Mouse (Mus musculus) forebrain, postnatal 0 days (tissue): ENCODE data around the gene Mlxip. TPM values are rescaled to one million over a fixed set of nuclear protein-coding genes. Genes with fewer than 3 reads are reported as not detected.
A peak's percentile ranks its signal among the peaks of the same experiment; 100 is the strongest.

Source experiments
- ATAC-seq: fragments of 200-750 bp; cut with Nextera tagmentation; 2 replicates; pipeline ENCODE4 v1.8.0; 2017; ENCODE audit warnings: mild to moderate bottlenecking, moderate library complexity
- DNase-seq: peaks from one replicate; pipeline ENCODE4 v3.0.0-alpha.2; 2015
- H3K27ac ChIP-seq: fragments of 300-500 bp; sonication (generic); 2 replicates; pipeline ENCODE4 v1.5.1; 2014; ENCODE audit warnings: low read depth, mild to moderate bottlenecking, antibody characterized with exemption, low read length, moderate library complexity, mixed read lengths
- H3K27me3 ChIP-seq: fragments of 300-500 bp; sonication (generic); 2 replicates; pipeline ENCODE4 v1.6.1; 2014; ENCODE audit warnings: mild to moderate bottlenecking, low read length, mixed read lengths; ENCODE audit not compliant: insufficient read depth
- H3K36me3 ChIP-seq: fragments of 300-500 bp; sonication (generic); 2 replicates; pipeline ENCODE4 v1.6.1; 2014; ENCODE audit warnings: mild to moderate bottlenecking, moderate library complexity; ENCODE audit not compliant: insufficient read depth
- H3K4me1 ChIP-seq: fragments of 300-500 bp; sonication (generic); 2 replicates; pipeline ENCODE4 v1.6.1; 2014; ENCODE audit warnings: antibody characterized with exemption; ENCODE audit not compliant: insufficient read depth
- H3K4me2 ChIP-seq: fragments of 300-500 bp; sonication (generic); 2 replicates; pipeline ENCODE4 v1.6.1; 2014; ENCODE audit warnings: low read depth, mild to moderate bottlenecking, moderate library complexity
- H3K4me3 ChIP-seq: fragments of 300-500 bp; sonication (generic); 2 replicates; pipeline ENCODE4 v1.5.1; 2014; ENCODE audit warnings: low read depth, low read length, mixed read lengths
- H3K9ac ChIP-seq: fragments of 300-500 bp; sonication (generic); 2 replicates; pipeline ENCODE4 v1.6.1; 2014; ENCODE audit warnings: mild to moderate bottlenecking
- H3K9me3 ChIP-seq: fragments of 300-500 bp; sonication (generic); 2 replicates; pipeline ENCODE4 v1.6.1; 2016; ENCODE audit warnings: low read length
- CTCF ChIP-seq: sonication (generic); IDR thresholded peaks from 2 replicates; pipeline ENCODE4 v1.5.1; 2016; ENCODE audit warnings: antibody characterized with exemption, control low read depth, low read depth
- WGBS: fragments of 180-500 bp; shearing (Covaris S2); extraction: QIAGEN DNeasy Blood & Tissue Kit; methylation state at CpG from one replicate; pipeline ENCODE4 v1.1.7; 2014; 5-methylcytosine and 5-hydroxymethylcytosine counted together
- polyA plus RNA-seq: library from polyadenylated mRNA; unstranded; fragments of >200 nt; fragmentation: Nextera tagmentation; extraction: Ambion mirVana; gene quantifications from 2 replicates; pipeline ENCODE4 v1.2.1, GENCODE M21; 2015
- total RNA-seq: library from RNA; depleted of rRNA; stranded (reverse); fragments of >200 nt; gene quantifications from 2 replicates; pipeline ENCODE4 v1.2.3, GENCODE M21; 2014

The Mlxip gene
- total and polyA plus RNA-seq, 2 experiments from 2014 or later = 13.3 to 17.4 TPM

GRCm38 (mm10) chr5:123432305-123432874 is 37.8 kb downstream of the Mlxip start:
- no peaks in the 10 kb centered on the region for H3K27me3 ChIP-seq
- H3K36me3 ChIP-seq = no peaks in the 10 kb centered on the region
- H3K27ac ChIP-seq = no peak overlapping the region
- H3K4me2 ChIP-seq = no peak overlapping the region
- WGBS = 52% methylated on average over 3 of the region's 3 CpGs
- no peaks in the 10 kb centered on the region for H3K9me3 ChIP-seq
- H3K4me1 ChIP-seq = 0 out of 2 replicates have a peak, but pooled peaks cover 5% of the 10 kb centered on the region
- DNase-seq (no peak), ATAC-seq (no peak)
- no peak for TF ChIP-seq CTCF
- H3K9ac ChIP-seq = no peak overlapping the region
- H3K4me3 ChIP-seq = no peak overlapping the region

DNA sequence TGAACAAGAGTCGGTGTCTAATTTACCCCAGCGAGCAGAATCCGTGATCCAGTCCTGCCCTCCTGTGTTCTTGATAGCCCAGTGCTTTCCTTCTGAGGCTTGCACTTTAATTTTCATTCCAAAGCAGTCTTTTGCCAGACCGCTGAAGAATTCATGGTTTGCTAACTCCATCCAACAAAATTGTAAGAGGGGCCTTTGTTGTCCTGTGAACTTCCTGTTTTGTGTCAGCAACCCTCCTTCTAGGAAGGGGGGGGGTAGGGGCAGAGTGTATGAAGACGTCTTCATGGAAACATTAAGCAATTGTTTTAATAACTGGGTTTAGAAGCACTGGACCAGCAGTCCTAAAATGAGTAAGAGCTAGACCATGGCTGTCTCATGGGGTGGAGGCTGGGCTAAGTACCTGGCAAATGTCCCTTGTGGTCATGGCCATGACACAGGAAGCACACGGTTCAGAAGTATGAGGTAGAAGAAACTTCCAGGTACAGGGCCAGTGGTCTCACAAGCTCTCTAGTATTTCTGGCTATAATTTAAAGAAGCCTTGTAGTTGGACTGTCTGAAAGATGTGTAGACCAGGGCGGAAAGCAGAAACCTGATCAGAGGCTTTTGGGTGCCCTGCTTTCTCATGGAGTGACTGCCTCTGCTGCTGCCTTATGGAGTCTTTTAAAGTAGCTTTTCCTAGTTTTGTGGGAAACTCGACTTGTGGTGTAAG is 41.6 kb downstream of the Mlxip start:
- Histone ChIP-seq H3K4me3 (no peak overlapping the region), H3K27me3 (no peaks in the 10 kb centered on the region), H3K4me1 (0 out of 2 replicates have a peak, but pooled peaks cover 5% of the 10 kb centered on the region), H3K27ac (peak overlapping the region; percentile 15; the same call in 1 of the 2 replicates), H3K9ac (no peak overlapping the region), H3K9me3 (no peaks in the 10 kb centered on the region), H3K4me2 (no peak overlapping the region), H3K36me3 (peaks cover 3% of the 10 kb centered on the region; the same call in 1 of the 2 replicates)
- TF ChIP-seq CTCF = peak; percentile 23; the same call in 1 of the 2 replicates
- WGBS = 46% methylated on average over 8 of the region's 8 CpGs
- no peak for DNase-seq
- peak; percentile 38; the same call in 1 of the 2 replicates for ATAC-seq

GRCm38 (mm10) chr5:123436780-123437175 is 42.2 kb downstream of the Mlxip start:
- Histone ChIP-seq H3K4me3 (no peak overlapping the region), H3K36me3 (peaks cover 3% of the 10 kb centered on the region; the same call in 1 of the 2 replicates), H3K27ac (no peak overlapping the region), H3K4me1 (0 out of 2 replicates have a peak, but pooled peaks cover 5% of the 10 kb centered on the region), H3K9me3 (no peaks in the 10 kb centered on the region), H3K4me2 (no peak overlapping the region), H3K9ac (no peak overlapping the region), H3K27me3 (no peaks in the 10 kb centered on the region)
- TF ChIP-seq CTCF = peak; percentile 85
- 21% methylated on average over 4 of the region's 4 CpGs for WGBS
- ATAC-seq = peak; percentile 72
- peak; percentile 82 for DNase-seq

GRCm38 (mm10) chr5:123438381-123438780 is 43.8 kb downstream of the Mlxip start:
- ATAC-seq = no peak
- 93% methylated on average over 3 of the region's 3 CpGs for WGBS
- H3K4me3 ChIP-seq = no peak overlapping the region

GRCm38 (mm10) chr5:123439312-123439711 is 44.7 kb downstream of the Mlxip start:
- Histone ChIP-seq H3K27me3 (no peaks in the 10 kb centered on the region), H3K9ac (no peak overlapping the region), H3K4me2 (no peak overlapping the region), H3K36me3 (peaks cover 24% of the 10 kb centered on the region), H3K4me1 (0 out of 2 replicates have a peak, but pooled peaks cover 5% of the 10 kb centered on the region), H3K9me3 (no peaks in the 10 kb centered on the region), H3K27ac (no peak overlapping the region), H3K4me3 (no peak overlapping the region)
- TF ChIP-seq CTCF = no peak
- ATAC-seq = no peak
- no peak for DNase-seq
- 93% methylated on average over 1 of the region's 1 CpGs for WGBS

More at GRCm38 (mm10) chr5:123438381-123438780, 43.8 kb downstream of the Mlxip start:
- H3K36me3 ChIP-seq = peaks cover 17% of the 10 kb centered on the region
- no peak overlapping the region for H3K27ac ChIP-seq
- DNase-seq = no peak
- H3K4me1 ChIP-seq = 0 out of 2 replicates have a peak, but pooled peaks cover 5% of the 10 kb centered on the region
- H3K9ac ChIP-seq = no peak overlapping the region
- H3K27me3 ChIP-seq = no peaks in the 10 kb centered on the region
- TF ChIP-seq CTCF = no peak
- no peak overlapping the region for H3K4me2 ChIP-seq
- no peaks in the 10 kb centered on the region for H3K9me3 ChIP-seq

- peak; percentile 43 for TF ChIP-seq CTCF
- Histone ChIP-seq H3K4me3 (no peak overlapping the region), H3K4me2 (no peak overlapping the region), H3K9me3 (no peaks in the 10 kb centered on the region), H3K27me3 (no peaks in the 10 kb centered on the region), H3K9ac (no peak overlapping the region), H3K4me1 (0 out of 2 replicates have a peak, but pooled peaks cover 5% of the 10 kb centered on the region), H3K27ac (no peak overlapping the region), H3K36me3 (peaks cover 29% of the 10 kb centered on the region)
- DNase-seq (no peak), ATAC-seq (no peak)
- 66% methylated on average over 4 of the region's 4 CpGs for WGBS
Measured at GRCm38 (mm10) chr5:123439941-123440340, 45.3 kb downstream of the Mlxip start.

- 46% methylated on average over 4 of the region's 4 CpGs for WGBS
- Histone ChIP-seq H3K27ac (no peak overlapping the region), H3K4me2 (no peak overlapping the region), H3K4me3 (no peak overlapping the region), H3K9me3 (no peaks in the 10 kb centered on the region), H3K36me3 (peaks cover 37% of the 10 kb centered on the region), H3K9ac (no peak overlapping the region), H3K27me3 (no peaks in the 10 kb centered on the region), H3K4me1 (0 out of 2 replicates have a peak, but pooled peaks cover 5% of the 10 kb centered on the region)
- peak; percentile 51 for TF ChIP-seq CTCF
- DNase-seq = no peak
- ATAC-seq = no peak
Measured at GRCm38 (mm10) chr5:123440664-123441063, 46.1 kb downstream of the Mlxip start.
